Mouse (Mus musculus): ENCODE data around the gene Rbfox1. TPM values are rescaled to one million over a fixed set of nuclear protein-coding genes. Genes with fewer than 3 reads are reported as not detected.

Rbfox1 gene
- polyA plus RNA-seq, 1 experiment from 2014 or later, result 0.71 TPM

GRCm38 (mm10) chr16:6750491-6750890, 865.3 kb downstream of the Rbfox1 start:
- Histone ChIP-seq H3K36me3 (replicated peaks) (no peaks in the 10 kb centered on the region), H3K27ac (no peak overlapping the region), H3K4me3 (no peak overlapping the region), H3K9me3 (no peaks in the 10 kb centered on the region), H3K27me3 (ENCODE audit: poor library complexity, severe bottlenecking) (no peaks in the 10 kb centered on the region), H3K4me1 (0 out of 2 replicates have a peak, but pooled peaks cover 2% of the 10 kb centered on the region)
- WGBS, result 60% methylated on average over 2 of the region's 2 CpGs
- no peak for DNase-seq (ENCODE audit: extremely low spot score, low spot score)

DNA sequence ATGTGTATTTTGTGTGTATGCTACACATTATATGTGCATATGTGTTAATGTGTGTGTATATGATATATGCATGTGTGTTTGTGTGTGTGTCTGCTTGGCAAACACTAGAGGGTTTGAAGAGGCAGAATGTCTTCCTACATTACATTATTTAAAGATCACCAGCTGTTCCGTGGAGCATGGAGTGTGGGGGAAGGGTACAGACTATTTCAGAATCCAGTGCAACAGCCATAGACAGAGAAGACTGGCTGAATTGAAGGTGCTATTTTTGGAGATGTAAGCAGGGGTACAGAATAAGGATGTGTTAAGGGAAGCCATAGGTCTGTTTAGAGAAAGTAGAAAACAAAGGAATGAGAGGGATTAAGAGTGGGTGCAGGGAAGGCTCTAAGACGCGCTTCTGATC, 869.7 kb downstream of the Rbfox1 start:
- Histone ChIP-seq H3K4me1 (0 out of 2 replicates have a peak, but pooled peaks cover 2% of the 10 kb centered on the region), H3K36me3 (replicated peaks) (no peaks in the 10 kb centered on the region), H3K27ac (no peak overlapping the region), H3K9me3 (no peaks in the 10 kb centered on the region), H3K4me3 (no peak overlapping the region), H3K27me3 (ENCODE audit: poor library complexity, severe bottlenecking) (no peaks in the 10 kb centered on the region)
- no peak for DNase-seq (ENCODE audit: extremely low spot score, low spot score)
- 78% methylated on average over 3 of the region's 3 CpGs for WGBS

GRCm38 (mm10) chr16:6769495-6770237, 884.5 kb downstream of the Rbfox1 start:
- H3K4me3 ChIP-seq, result no peak overlapping the region
- peaks cover 9% of the 10 kb centered on the region for H3K4me1 ChIP-seq
- 88% methylated on average over 14 of the region's 14 CpGs for WGBS
- no peaks in the 10 kb centered on the region for H3K9me3 ChIP-seq
- H3K36me3 ChIP-seq (replicated peaks), result no peaks in the 10 kb centered on the region
- no peak overlapping the region for H3K27ac ChIP-seq
- no peaks in the 10 kb centered on the region for H3K27me3 ChIP-seq (ENCODE audit: poor library complexity, severe bottlenecking)
- no peak for DNase-seq (ENCODE audit: extremely low spot score, low spot score)

- DNase-seq (ENCODE audit: extremely low spot score, low spot score), result no peak
- WGBS, result 84% methylated on average over 6 of the region's 6 CpGs
- H3K27me3 ChIP-seq (ENCODE audit: poor library complexity, severe bottlenecking), result no peaks in the 10 kb centered on the region
- no peak overlapping the region for H3K4me3 ChIP-seq
- no peaks in the 10 kb centered on the region for H3K36me3 ChIP-seq (replicated peaks)
- no peaks in the 10 kb centered on the region for H3K4me1 ChIP-seq
- H3K27ac ChIP-seq, result no peak overlapping the region
- no peaks in the 10 kb centered on the region for H3K9me3 ChIP-seq
Observed at GRCm38 (mm10) chr16:6777506-6778185, 892.5 kb downstream of the Rbfox1 start.

GRCm38 (mm10) chr16:6784144-6784543, 899.0 kb downstream of the Rbfox1 start:
- no peaks in the 10 kb centered on the region for H3K27me3 ChIP-seq (ENCODE audit: poor library complexity, severe bottlenecking)
- H3K27ac ChIP-seq, result no peak overlapping the region
- no peaks in the 10 kb centered on the region for H3K36me3 ChIP-seq (replicated peaks)
- H3K4me1 ChIP-seq, result no peaks in the 10 kb centered on the region
- no peak for DNase-seq (ENCODE audit: extremely low spot score, low spot score)
- no peak overlapping the region for H3K4me3 ChIP-seq
- H3K9me3 ChIP-seq, result no peaks in the 10 kb centered on the region
- WGBS, result 86% methylated on average over 5 of the region's 5 CpGs

DNA sequence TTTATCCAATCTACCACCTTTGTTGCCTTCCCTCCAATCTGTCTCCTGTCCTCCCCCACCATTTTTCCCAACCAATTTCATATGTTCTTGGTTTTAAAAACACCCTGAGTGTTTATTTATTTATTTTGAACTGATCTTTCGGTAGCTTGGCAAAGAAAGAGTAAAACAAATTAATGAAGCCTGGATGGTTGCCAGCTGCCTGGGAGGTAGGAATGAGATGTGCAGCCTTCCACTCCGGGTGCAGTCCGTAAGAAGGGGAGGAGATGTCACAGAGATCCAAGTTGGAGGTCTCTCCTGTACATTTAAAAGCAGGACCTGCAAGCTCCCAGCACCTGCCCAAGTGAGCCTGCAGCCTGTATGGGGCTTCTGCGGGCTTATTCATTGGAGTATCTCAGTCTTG, 899.9 kb downstream of the Rbfox1 start:
- Histone ChIP-seq H3K27ac (no peak overlapping the region), H3K27me3 (ENCODE audit: poor library complexity, severe bottlenecking) (no peaks in the 10 kb centered on the region), H3K4me1 (no peaks in the 10 kb centered on the region), H3K4me3 (no peak overlapping the region), H3K9me3 (no peaks in the 10 kb centered on the region), H3K36me3 (replicated peaks) (no peaks in the 10 kb centered on the region)
- WGBS, result 86% methylated on average over 4 of the region's 4 CpGs
- no peak for DNase-seq (ENCODE audit: extremely low spot score, low spot score)

GRCm38 (mm10) chr16:6791218-6791617, 906.1 kb downstream of the Rbfox1 start:
- DNase-seq (ENCODE audit: extremely low spot score, low spot score), result no peak
- Histone ChIP-seq H3K9me3 (no peaks in the 10 kb centered on the region), H3K36me3 (replicated peaks) (no peaks in the 10 kb centered on the region), H3K4me1 (no peaks in the 10 kb centered on the region), H3K27ac (no peak overlapping the region), H3K4me3 (no peak overlapping the region), H3K27me3 (ENCODE audit: poor library complexity, severe bottlenecking) (peaks cover 5% of the 10 kb centered on the region; the same call in 1 of the 2 replicates)
- 89% methylated on average over 3 of the region's 3 CpGs for WGBS

DNA sequence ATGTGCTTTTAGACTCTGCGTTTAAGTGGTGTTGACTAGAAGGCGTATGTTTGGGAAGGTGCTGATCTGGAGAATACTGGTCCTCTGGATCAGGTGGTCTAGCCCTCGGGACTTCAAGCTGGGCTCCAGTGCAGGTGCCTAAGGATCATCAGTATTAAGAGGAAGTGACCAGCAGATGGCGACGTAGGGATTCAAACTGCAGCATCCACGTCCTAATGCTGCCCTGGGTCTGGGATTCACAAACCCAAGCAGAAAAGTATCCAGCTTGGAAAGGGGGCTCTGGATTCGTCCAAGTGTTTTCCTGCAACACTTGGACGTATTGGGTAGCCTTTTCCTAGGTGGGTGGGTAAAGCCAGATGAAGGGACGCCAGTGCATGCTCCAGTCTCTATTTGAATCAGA, 906.5 kb downstream of the Rbfox1 start:
- Histone ChIP-seq H3K9me3 (no peaks in the 10 kb centered on the region), H3K27me3 (ENCODE audit: poor library complexity, severe bottlenecking) (peaks cover 5% of the 10 kb centered on the region; the same call in 1 of the 2 replicates), H3K4me1 (no peaks in the 10 kb centered on the region), H3K27ac (no peak overlapping the region), H3K36me3 (replicated peaks) (no peaks in the 10 kb centered on the region), H3K4me3 (no peak overlapping the region)
- peak; percentile 50 for DNase-seq (ENCODE audit: extremely low spot score, low spot score)
- 17% methylated on average over 9 of the region's 9 CpGs for WGBS

DNA sequence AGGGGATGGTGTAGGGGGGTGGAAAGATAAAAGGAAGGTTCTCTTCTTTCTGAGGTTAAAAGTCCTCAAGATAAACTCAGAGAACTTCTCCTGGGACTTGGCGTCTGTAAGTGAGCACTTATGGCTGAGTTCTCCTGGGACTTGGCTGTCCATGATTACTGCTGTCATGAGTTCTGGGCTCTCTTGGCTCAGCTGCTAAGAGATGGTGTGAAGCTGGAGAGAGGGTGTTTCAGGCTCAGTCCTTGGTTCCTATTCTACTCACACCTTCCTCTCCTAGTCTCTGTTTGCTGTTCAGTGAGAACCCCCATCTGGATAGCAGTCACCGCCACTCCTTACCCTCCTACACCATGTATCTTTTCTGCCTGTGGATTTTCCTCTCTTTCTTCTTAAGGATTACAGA, 921.1 kb downstream of the Rbfox1 start:
- DNase-seq (ENCODE audit: extremely low spot score, low spot score), result no peak
- Histone ChIP-seq H3K36me3 (replicated peaks) (no peaks in the 10 kb centered on the region), H3K9me3 (no peaks in the 10 kb centered on the region), H3K4me3 (no peak overlapping the region), H3K4me1 (no peaks in the 10 kb centered on the region), H3K27me3 (ENCODE audit: poor library complexity, severe bottlenecking) (no peaks in the 10 kb centered on the region), H3K27ac (no peak overlapping the region)
- WGBS, result 75% methylated on average over 2 of the region's 2 CpGs

GRCm38 (mm10) chr16:6807835-6808234, 922.7 kb downstream of the Rbfox1 start:
- H3K4me1 ChIP-seq, result no peaks in the 10 kb centered on the region
- no peaks in the 10 kb centered on the region for H3K27me3 ChIP-seq (ENCODE audit: poor library complexity, severe bottlenecking)
- 84% methylated on average over 2 of the region's 2 CpGs for WGBS
- H3K4me3 ChIP-seq, result no peak overlapping the region
- H3K9me3 ChIP-seq, result no peaks in the 10 kb centered on the region
- DNase-seq (ENCODE audit: extremely low spot score, low spot score), result no peak
- H3K36me3 ChIP-seq (replicated peaks), result no peaks in the 10 kb centered on the region
- H3K27ac ChIP-seq, result no peak overlapping the region

DNA sequence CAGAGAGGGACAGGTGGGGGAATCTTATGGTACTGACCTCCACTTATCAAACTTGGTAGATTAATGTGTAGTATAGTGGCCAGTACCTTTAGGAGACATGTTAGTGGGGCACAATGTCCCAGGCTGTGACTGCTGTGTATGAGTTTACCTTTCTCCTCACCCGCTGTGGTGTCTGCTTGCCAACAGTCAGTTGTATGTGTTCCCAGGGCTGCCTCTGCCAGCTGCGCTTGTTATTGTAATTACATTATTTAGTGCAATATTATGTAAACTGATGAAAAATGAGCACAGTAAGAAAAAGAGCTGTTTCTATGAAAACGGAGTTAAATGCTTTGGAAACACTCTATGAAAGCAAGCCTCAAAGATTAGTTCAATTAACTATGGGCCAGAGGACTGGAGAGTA, 928.7 kb downstream of the Rbfox1 start:
- WGBS, result 94% methylated on average over 3 of the region's 3 CpGs

GRCm38 (mm10) chr16:6821741-6822140, 936.6 kb downstream of the Rbfox1 start:
- WGBS, result 79% methylated on average over 1 of the region's 1 CpGs
- no peaks in the 10 kb centered on the region for H3K4me1 ChIP-seq
- no peaks in the 10 kb centered on the region for H3K36me3 ChIP-seq (replicated peaks)
- no peaks in the 10 kb centered on the region for H3K9me3 ChIP-seq
- H3K27me3 ChIP-seq (ENCODE audit: poor library complexity, severe bottlenecking), result no peaks in the 10 kb centered on the region
- DNase-seq (ENCODE audit: extremely low spot score, low spot score), result no peak
- H3K27ac ChIP-seq, result no peak overlapping the region
- H3K4me3 ChIP-seq, result no peak overlapping the region

More for the DNA sequence above, 928.7 kb downstream of the Rbfox1 start:
- H3K27ac ChIP-seq, result no peak overlapping the region
- no peaks in the 10 kb centered on the region for H3K27me3 ChIP-seq (ENCODE audit: poor library complexity, severe bottlenecking)
- DNase-seq (ENCODE audit: extremely low spot score, low spot score), result no peak
- H3K9me3 ChIP-seq, result no peaks in the 10 kb centered on the region
- no peaks in the 10 kb centered on the region for H3K36me3 ChIP-seq (replicated peaks)
- no peak overlapping the region for H3K4me3 ChIP-seq
- H3K4me1 ChIP-seq, result no peaks in the 10 kb centered on the region

DNA sequence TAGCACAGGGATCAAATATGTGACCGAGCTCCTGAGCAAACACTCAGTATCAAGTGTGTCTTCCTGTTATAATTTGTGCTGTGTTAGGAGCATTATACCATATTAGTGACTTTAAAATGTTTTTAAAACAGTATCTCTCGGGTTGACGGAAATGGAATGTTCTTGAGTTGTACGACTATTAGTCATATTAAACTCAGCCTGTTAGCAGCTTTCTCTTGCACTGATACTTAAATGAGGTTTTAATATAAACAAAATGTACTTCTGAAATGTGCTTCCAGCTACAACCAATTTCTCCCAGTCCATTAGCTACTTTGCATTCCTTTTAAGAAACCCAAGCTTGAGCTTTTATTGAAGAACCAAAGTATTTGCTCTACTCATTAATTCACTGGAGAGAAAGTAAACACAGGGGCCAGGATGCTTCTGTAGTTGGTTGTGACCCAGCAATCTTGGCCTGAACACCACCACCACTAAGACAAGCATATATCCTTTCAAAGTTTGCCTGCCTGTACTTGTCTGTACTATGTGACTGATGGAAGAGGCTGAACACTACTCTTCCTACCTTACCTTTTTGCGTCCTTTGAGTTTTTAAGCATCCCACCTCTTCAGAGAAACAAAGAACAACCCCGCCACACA, 944.9 kb downstream of the Rbfox1 start:
- no peaks in the 10 kb centered on the region for H3K36me3 ChIP-seq (replicated peaks)
- 94% methylated on average over 6 of the region's 6 CpGs for WGBS
- no peak for DNase-seq (ENCODE audit: extremely low spot score, low spot score)
- no peaks in the 10 kb centered on the region for H3K9me3 ChIP-seq
- H3K27ac ChIP-seq, result no peak overlapping the region
- H3K27me3 ChIP-seq (ENCODE audit: poor library complexity, severe bottlenecking), result no peaks in the 10 kb centered on the region
- H3K4me3 ChIP-seq, result no peak overlapping the region
- no peaks in the 10 kb centered on the region for H3K4me1 ChIP-seq

Measured in forebrain, embryonic 10.5 days (tissue).